Mouse (Mus musculus) liver, embryonic 12.5 days (tissue): ENCODE results near the gene Rmnd5a. TPM values are rescaled to one million over a fixed set of nuclear protein-coding genes. Genes with fewer than 3 reads are reported as not detected.

Experiments used
- ATAC-seq: fragments of 200-750 bp; cut with Nextera tagmentation; 2 replicates; pipeline ENCODE4 v1.8.0; 2017; ENCODE audit warnings: moderate number of reproducible peaks, mild to moderate bottlenecking, moderate library complexity
- H3K27ac ChIP-seq: fragments of 300-500 bp; sonication (generic); 2 replicates; pipeline ENCODE4 v1.5.1; 2016; ENCODE audit warnings: mild to moderate bottlenecking
- H3K27me3 ChIP-seq: fragments of 300-500 bp; sonication (generic); replicated peaks from 2 replicates; pipeline ENCODE4 v1.6.1; 2016; ENCODE audit warnings: mild to moderate bottlenecking, moderate library complexity
- H3K36me3 ChIP-seq: fragments of 300-500 bp; sonication (generic); 2 replicates; pipeline ENCODE4 v1.6.1; 2016; ENCODE audit warnings: mild to moderate bottlenecking, moderate library complexity
- H3K4me1 ChIP-seq: fragments of 300-500 bp; sonication (generic); 2 replicates; pipeline ENCODE4 v1.6.1; 2016
- H3K4me2 ChIP-seq: fragments of 300-500 bp; sonication (generic); 2 replicates; pipeline ENCODE4 v1.6.1; 2016; ENCODE audit warnings: mild to moderate bottlenecking, moderate library complexity
- H3K4me3 ChIP-seq: fragments of 300-500 bp; sonication (generic); 2 replicates; pipeline ENCODE4 v1.5.1; 2016; ENCODE audit warnings: mild to moderate bottlenecking, moderate library complexity
- H3K9ac ChIP-seq: fragments of 300-500 bp; sonication (generic); 2 replicates; pipeline ENCODE4 v1.6.1; 2016; ENCODE audit warnings: mild to moderate bottlenecking, moderate library complexity
- H3K9me3 ChIP-seq: fragments of 300-500 bp; sonication (generic); replicated peaks from 2 replicates; pipeline ENCODE4 v1.6.1; 2016; ENCODE audit warnings: mild to moderate bottlenecking, moderate library complexity
- WGBS: fragments of 180-500 bp; shearing (Covaris S2); methylation state at CpG from one replicate; pipeline ENCODE4 v1.1.7; 2016; ENCODE audit not compliant: insufficient replicate concordance; 5-methylcytosine and 5-hydroxymethylcytosine counted together
- polyA plus RNA-seq: library from polyadenylated mRNA; unstranded; fragments of >200 nt; fragmentation: Nextera tagmentation; extraction: Ambion mirVana; gene quantifications from 2 replicates; pipeline ENCODE4 v1.2.1, GENCODE M21; 2016

The Rmnd5a gene
- polyA plus RNA-seq, 1 experiment from 2014 or later: 11.6 TPM

DNA sequence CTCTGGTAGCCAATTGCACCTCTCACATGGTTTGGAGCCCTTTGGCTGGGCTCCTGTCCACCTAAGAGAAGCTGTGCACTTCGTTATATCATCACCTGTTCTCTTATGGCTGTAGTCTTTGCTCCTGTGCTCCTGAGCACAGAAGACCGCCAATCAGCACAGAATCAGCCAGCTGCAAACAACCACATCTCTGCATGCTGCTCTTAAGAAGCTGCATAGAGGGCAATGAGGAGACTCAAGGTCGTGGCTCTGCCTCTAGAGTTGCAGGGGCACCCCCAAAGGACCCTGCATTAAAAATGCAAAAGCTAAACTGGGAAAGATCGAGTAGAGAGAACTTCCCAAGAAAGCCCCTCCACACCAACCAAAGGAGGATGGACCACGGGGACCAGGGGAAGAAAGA is 79.7 kb downstream of the Rmnd5a start:
- ATAC-seq: no peak
- H3K27ac ChIP-seq: no peak overlapping the region
- no peak overlapping the region for H3K4me3 ChIP-seq
- no peaks in the 10 kb centered on the region for H3K4me1 ChIP-seq
- H3K4me2 ChIP-seq: no peak overlapping the region
- no peaks in the 10 kb centered on the region for H3K9me3 ChIP-seq
- WGBS: 33% methylated on average over 5 of the region's 5 CpGs
- no peaks in the 10 kb centered on the region for H3K27me3 ChIP-seq
- H3K9ac ChIP-seq: no peak overlapping the region
- no peaks in the 10 kb centered on the region for H3K36me3 ChIP-seq

DNA sequence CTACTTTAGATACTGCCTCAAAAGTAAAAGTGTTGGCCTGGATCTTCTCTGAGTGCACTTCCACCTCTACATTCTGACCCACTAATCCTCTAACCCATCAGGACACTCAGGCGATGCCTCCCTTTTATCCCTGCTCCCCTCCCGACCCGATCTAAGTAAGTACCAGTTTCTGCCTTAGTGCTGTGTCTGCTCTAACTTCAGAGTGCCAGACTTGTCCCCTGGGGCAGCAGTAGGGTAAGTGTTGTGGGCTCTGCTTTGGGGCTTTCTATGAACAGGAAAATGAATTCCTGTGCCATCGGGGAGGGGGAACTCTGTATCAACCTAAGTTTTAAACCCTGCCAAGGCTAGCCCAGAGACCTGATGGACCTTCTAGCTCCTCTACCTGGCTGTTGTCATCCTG is 80.2 kb downstream of the Rmnd5a start:
- no peaks in the 10 kb centered on the region for H3K36me3 ChIP-seq
- no peaks in the 10 kb centered on the region for H3K4me1 ChIP-seq
- WGBS: 66% methylated on average over 4 of the region's 4 CpGs
- no peak overlapping the region for H3K4me3 ChIP-seq
- H3K9me3 ChIP-seq: no peaks in the 10 kb centered on the region
- no peaks in the 10 kb centered on the region for H3K27me3 ChIP-seq
- no peak overlapping the region for H3K4me2 ChIP-seq
- ATAC-seq: no peak
- H3K27ac ChIP-seq: no peak overlapping the region
- no peak overlapping the region for H3K9ac ChIP-seq

DNA sequence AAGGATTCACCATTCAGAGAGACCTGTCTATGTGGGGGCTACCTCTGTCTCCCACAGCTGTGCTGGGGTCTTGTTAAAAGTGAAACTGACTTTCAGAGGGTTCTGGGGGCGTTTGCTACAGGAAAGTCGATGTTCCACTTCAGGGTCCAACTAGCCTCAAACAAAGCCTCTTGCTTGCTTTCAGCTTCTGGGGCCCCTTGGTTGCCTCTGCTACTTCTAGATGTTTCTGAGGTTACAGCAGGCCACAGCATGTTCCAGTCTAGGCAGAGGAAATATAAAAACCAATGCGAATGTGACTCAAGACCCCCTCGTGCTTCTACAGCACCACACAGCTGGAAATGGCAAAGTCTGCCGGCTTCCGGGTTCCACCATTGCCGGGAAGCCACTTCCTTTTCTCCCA is 82.9 kb downstream of the Rmnd5a start:
- no peak for ATAC-seq
- Histone ChIP-seq H3K9ac (no peak overlapping the region), H3K4me3 (no peak overlapping the region), H3K27me3 (no peaks in the 10 kb centered on the region), H3K27ac (no peak overlapping the region), H3K9me3 (no peaks in the 10 kb centered on the region), H3K4me2 (no peak overlapping the region), H3K36me3 (no peaks in the 10 kb centered on the region), H3K4me1 (no peaks in the 10 kb centered on the region)
- 74% methylated on average over 7 of the region's 7 CpGs for WGBS

GRCm38 (mm10) chr6:71353722-71354121 is 86.7 kb downstream of the Rmnd5a start:
- Histone ChIP-seq H3K4me3 (no peak overlapping the region), H3K27me3 (no peaks in the 10 kb centered on the region), H3K4me2 (no peak overlapping the region), H3K36me3 (no peaks in the 10 kb centered on the region), H3K9ac (no peak overlapping the region), H3K9me3 (no peaks in the 10 kb centered on the region), H3K4me1 (no peaks in the 10 kb centered on the region), H3K27ac (no peak overlapping the region)
- ATAC-seq: no peak
- WGBS: 68% methylated on average over 2 of the region's 2 CpGs

GRCm38 (mm10) chr6:71352866-71353427 is 87.5 kb downstream of the Rmnd5a start:
- no peak overlapping the region for H3K4me2 ChIP-seq
- H3K9me3 ChIP-seq: no peaks in the 10 kb centered on the region; the same call in 1 of the 2 replicates
- no peaks in the 10 kb centered on the region for H3K4me1 ChIP-seq
- WGBS: 56% methylated on average over 10 of the region's 10 CpGs
- no peak for ATAC-seq
- no peaks in the 10 kb centered on the region for H3K27me3 ChIP-seq
- no peak overlapping the region for H3K9ac ChIP-seq
- H3K27ac ChIP-seq: no peak overlapping the region
- H3K36me3 ChIP-seq: no peaks in the 10 kb centered on the region
- no peak overlapping the region for H3K4me3 ChIP-seq

DNA sequence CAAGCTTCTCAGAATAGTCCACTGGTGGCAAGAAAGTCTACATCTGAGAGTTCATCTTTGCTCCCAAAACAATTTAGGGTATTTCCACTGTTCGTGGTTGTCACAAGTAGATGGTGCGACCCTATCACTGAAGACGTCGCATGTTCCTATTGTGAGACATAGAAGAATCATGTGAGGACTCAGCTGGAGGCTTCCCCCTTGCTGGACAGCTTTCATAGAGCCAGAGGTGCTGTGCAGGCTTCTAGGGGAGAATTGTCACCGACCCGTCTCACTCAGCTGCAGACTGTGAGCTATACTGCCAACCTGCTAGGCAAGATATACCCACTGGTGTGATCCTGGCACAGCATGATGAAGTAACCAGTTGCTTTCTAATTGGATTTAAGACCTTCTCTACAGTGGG is 88.2 kb downstream of the Rmnd5a start:
- H3K9ac ChIP-seq: no peak overlapping the region
- 77% methylated on average over 6 of the region's 6 CpGs for WGBS
- H3K9me3 ChIP-seq: no peaks in the 10 kb centered on the region; the same call in 1 of the 2 replicates
- no peak overlapping the region for H3K27ac ChIP-seq
- no peak for ATAC-seq
- H3K27me3 ChIP-seq: no peaks in the 10 kb centered on the region
- no peak overlapping the region for H3K4me3 ChIP-seq
- H3K4me2 ChIP-seq: no peak overlapping the region
- no peaks in the 10 kb centered on the region for H3K4me1 ChIP-seq
- H3K36me3 ChIP-seq: no peaks in the 10 kb centered on the region

DNA sequence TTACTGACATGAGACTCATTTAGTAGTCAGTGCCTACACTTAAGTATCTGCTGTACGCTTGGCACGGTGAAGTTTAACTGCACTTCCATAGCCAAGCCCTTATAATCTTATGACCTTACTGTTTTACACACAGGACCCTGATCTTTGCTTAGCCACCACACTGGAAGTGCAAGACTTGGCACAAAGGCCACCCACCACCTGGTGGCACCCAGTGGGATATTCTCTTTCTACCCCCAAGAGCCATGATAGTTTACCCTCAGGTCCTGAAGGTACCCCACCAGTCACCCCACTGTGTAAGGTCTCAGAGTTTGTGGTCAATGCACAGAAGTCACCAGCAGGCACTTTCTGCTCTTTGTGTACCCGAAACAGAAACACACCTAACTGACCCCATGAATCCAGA is 89.2 kb downstream of the Rmnd5a start:
- H3K27ac ChIP-seq: no peak overlapping the region
- no peak overlapping the region for H3K4me2 ChIP-seq
- no peaks in the 10 kb centered on the region for H3K36me3 ChIP-seq
- H3K4me1 ChIP-seq: no peaks in the 10 kb centered on the region
- no peaks in the 10 kb centered on the region; the same call in 1 of the 2 replicates for H3K9me3 ChIP-seq
- no peak overlapping the region for H3K9ac ChIP-seq
- WGBS: 79% methylated on average over 3 of the region's 3 CpGs
- no peaks in the 10 kb centered on the region for H3K27me3 ChIP-seq
- ATAC-seq: no peak
- no peak overlapping the region for H3K4me3 ChIP-seq

GRCm38 (mm10) chr6:71348006-71348405 is 92.4 kb downstream of the Rmnd5a start:
- H3K36me3 ChIP-seq: no peaks in the 10 kb centered on the region
- H3K4me2 ChIP-seq: no peak overlapping the region
- WGBS: 91% methylated on average over 9 of the region's 9 CpGs

DNA sequence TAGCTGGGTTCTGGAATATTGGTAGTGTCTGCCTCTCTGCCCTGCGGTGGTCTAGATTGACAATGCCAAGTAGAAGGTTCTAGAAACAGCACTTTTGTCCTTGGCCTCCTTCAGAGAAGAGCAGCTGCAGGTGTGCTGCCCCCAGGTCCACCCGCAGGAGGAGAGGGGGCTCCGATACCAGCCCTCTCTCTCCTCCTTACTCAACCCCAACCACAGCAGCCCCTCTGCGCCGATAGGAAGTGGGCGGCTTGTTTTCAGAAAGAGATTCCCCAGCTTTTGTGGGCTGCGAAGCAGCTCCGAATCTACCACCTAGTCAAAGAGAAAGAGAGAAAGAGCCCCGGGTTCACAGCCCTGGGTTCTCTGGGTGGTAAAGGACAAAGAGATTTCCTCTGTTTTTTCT is 99.3 kb downstream of the Rmnd5a start:
- H3K9ac ChIP-seq: no peak overlapping the region

More at GRCm38 (mm10) chr6:71348006-71348405, 92.4 kb downstream of the Rmnd5a start:
- ATAC-seq: no peak
- Histone ChIP-seq H3K9me3 (no peaks in the 10 kb centered on the region; the same call in 1 of the 2 replicates), H3K27ac (no peak overlapping the region), H3K4me1 (no peaks in the 10 kb centered on the region), H3K27me3 (no peaks in the 10 kb centered on the region), H3K4me3 (no peak overlapping the region), H3K9ac (no peak overlapping the region)

GRCm38 (mm10) chr6:71339351-71339750 is 101.1 kb downstream of the Rmnd5a start:
- WGBS: 59% methylated on average over 4 of the region's 4 CpGs
- no peaks in the 10 kb centered on the region for H3K4me1 ChIP-seq
- no peaks in the 10 kb centered on the region for H3K27me3 ChIP-seq
- no peak overlapping the region for H3K4me3 ChIP-seq
- H3K36me3 ChIP-seq: no peaks in the 10 kb centered on the region
- no peak overlapping the region for H3K27ac ChIP-seq
- H3K9ac ChIP-seq: no peak overlapping the region
- ATAC-seq: no peak
- H3K4me2 ChIP-seq: no peak overlapping the region
- no peaks in the 10 kb centered on the region for H3K9me3 ChIP-seq

More for the DNA sequence above, 99.3 kb downstream of the Rmnd5a start:
- H3K4me3 ChIP-seq: no peak overlapping the region
- 73% methylated on average over 9 of the region's 9 CpGs for WGBS
- no peak overlapping the region for H3K4me2 ChIP-seq
- no peaks in the 10 kb centered on the region for H3K9me3 ChIP-seq
- H3K4me1 ChIP-seq: no peaks in the 10 kb centered on the region
- H3K27me3 ChIP-seq: no peaks in the 10 kb centered on the region
- H3K36me3 ChIP-seq: no peaks in the 10 kb centered on the region
- no peak overlapping the region for H3K27ac ChIP-seq
- no peak for ATAC-seq

- H3K36me3 ChIP-seq: no peaks in the 10 kb centered on the region
These were observed 101.5 kb downstream of the Rmnd5a start for GRCm38 (mm10) chr6:71338941-71339340.

More at GRCm38 (mm10) chr6:71338941-71339340, 101.5 kb downstream of the Rmnd5a start:
- 66% methylated on average over 3 of the region's 3 CpGs for WGBS
- Histone ChIP-seq H3K27ac (no peak overlapping the region), H3K9me3 (no peaks in the 10 kb centered on the region), H3K27me3 (no peaks in the 10 kb centered on the region), H3K4me3 (no peak overlapping the region), H3K4me2 (no peak overlapping the region), H3K9ac (no peak overlapping the region), H3K4me1 (no peaks in the 10 kb centered on the region)
- ATAC-seq: no peak
